ENCODE assay signal across 8 mouse cellular contexts in the genomic region with DNA sequence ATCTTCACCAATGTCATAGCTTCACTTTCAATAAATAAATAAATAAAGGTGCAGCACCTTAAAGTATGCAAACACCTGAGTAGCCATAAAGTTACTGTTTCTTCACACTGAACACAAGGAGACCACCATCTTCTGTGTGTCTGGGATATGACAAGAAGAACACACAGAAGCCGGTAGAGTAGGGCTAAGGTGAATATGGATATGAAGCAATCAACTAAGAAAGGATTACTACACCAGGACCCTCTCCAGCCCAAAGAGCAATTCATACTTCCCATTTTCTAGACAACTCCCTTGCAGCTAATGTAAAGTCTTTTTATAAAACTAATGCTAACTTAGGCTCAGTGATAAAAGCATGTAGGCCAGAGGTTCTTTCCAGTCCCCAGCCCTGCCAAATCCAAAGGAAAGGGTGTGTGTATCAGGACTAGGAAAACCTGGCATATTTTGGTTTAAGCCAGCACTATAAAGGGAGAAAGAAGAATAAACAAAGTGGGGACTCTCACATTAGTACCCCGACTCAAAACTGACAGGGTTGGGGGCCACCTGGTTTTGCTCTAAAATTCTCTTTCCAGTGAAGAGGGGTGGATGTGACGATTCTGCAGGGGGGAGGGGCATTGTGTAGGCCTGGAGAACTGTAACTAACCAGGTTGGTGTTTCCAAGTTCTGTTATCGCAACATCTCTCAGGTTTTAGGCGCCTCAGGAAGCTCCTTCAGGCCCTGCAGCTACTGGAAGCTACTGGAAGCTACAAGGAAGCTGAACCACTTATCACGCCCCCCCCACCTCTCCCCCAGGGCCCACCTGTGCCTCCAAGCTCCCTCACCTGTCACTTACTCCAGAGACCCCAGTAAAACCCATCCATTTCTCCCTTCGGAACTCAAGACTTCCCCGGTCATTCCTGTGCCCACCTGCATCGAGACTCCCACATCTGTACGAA. TPM values are rescaled to one million over a fixed set of nuclear protein-coding genes. Genes with fewer than 3 reads are reported as not detected.
A peak's percentile ranks its signal among the peaks of the same experiment; 100 is the strongest.
DNase-seq lines count a peak whose midpoint lies in the region; ATAC-seq lines count a peak whose summit lies in the region.

No protein-coding gene starts in this region.

- peak overlapping the region; percentile 83 for H3K9ac ChIP-seq in heart, embryonic 12.5 days

- peak; percentile 2; the same call in 1 of the 2 replicates for ATAC-seq in heart, embryonic 12.5 days (ENCODE audit: insufficient number of reproducible peaks, low FRiP score)

- H3K4me1 ChIP-seq in heart, embryonic 12.5 days (replicated peaks), result peaks cover 20% of the 10 kb centered on the region
- peaks cover 60% of the 10 kb centered on the region for H3K4me1 ChIP-seq in megakaryocyte, embryonic 14.5 days

- H3K36me3 ChIP-seq in heart, embryonic 12.5 days, result peaks cover 20% of the 10 kb centered on the region
- peaks cover 30% of the 10 kb centered on the region for H3K36me3 ChIP-seq in megakaryocyte, embryonic 14.5 days (replicated peaks; ENCODE audit: low read length)

- peak overlapping the region; percentile 77; the same call in 1 of the 2 replicates for H3K27ac ChIP-seq in heart, embryonic 12.5 days (ENCODE audit: poor library complexity, severe bottlenecking)

- peak overlapping the region; percentile 78 for H3K4me2 ChIP-seq in heart, embryonic 12.5 days

- H3K4me3 ChIP-seq in heart, embryonic 12.5 days, result peak overlapping the region; percentile 73
- H3K4me3 ChIP-seq in megakaryocyte, embryonic 14.5 days (replicated peaks), result peak overlapping the region; percentile 98

- peak; percentile 55 for DNase-seq in cerebellum, adult 11-12 months
- no peak for DNase-seq in cerebellum, postnatal 36 days
- peak; percentile 25 for DNase-seq in cerebellum, adult 8-10 months
- DNase-seq in kidney, postnatal 36 days, result peak; percentile 9 to 22
- DNase-seq in thymus, postnatal 0 days (ENCODE audit: low spot score), result peak; percentile 23
- no peak for DNase-seq in gastrocnemius, adult 18-20 months (ENCODE audit: low spot score)

- H3K27me3 ChIP-seq in heart, embryonic 12.5 days (replicated peaks), result no peaks in the 10 kb centered on the region
- H3K27me3 ChIP-seq in megakaryocyte, embryonic 14.5 days (replicated peaks), result no peaks in the 10 kb centered on the region

- H3K9me3 ChIP-seq in heart, embryonic 12.5 days (replicated peaks), result no peaks in the 10 kb centered on the region
- H3K9me3 ChIP-seq in megakaryocyte, embryonic 14.5 days, result no peaks in the 10 kb centered on the region

- 43% methylated on average over 10 of the region's 10 CpGs for WGBS in heart, embryonic 12.5 days

RNA-seq across cellular contexts. Expression of a gene that starts 1.2 kb away (rescaled TPM):
- polyA plus RNA-seq in heart, embryonic 12.5 days (2016; fragmentation: Nextera tagmentation; extraction: Ambion mirVana), result 86.0 and 94.9 TPM in 2 replicates
- polyA plus RNA-seq in megakaryocyte, embryonic 14.5 days (2012; ENCODE audit: insufficient read depth, low replicate concordance), result 5.3 and 17.1 TPM in 2 replicates
- polyA plus RNA-seq in thymus, postnatal 0 days (2015; fragmentation: Nextera tagmentation; extraction: Ambion mirVana), result 64.8 and 82.9 TPM in 2 replicates
- 10 to 100 TPM; 54.0 to 56.5 TPM for total RNA-seq in gastrocnemius, adult 18-20 months (2021)

Comparison
In these comparisons a context has a peak if more than half of its experiments do, and no peak if none do; other contexts are left out.
1. DNase-seq: peak in cerebellum, adult 11-12 months (single experiment), cerebellum, adult 8-10 months (single experiment), kidney, postnatal 36 days (2 of 2) and thymus, postnatal 0 days (single experiment); none in cerebellum, postnatal 36 days (0 of 2) and gastrocnemius, adult 18-20 months (single experiment).